Mouse (Mus musculus) c-Kit-negative CD71-positive TER-119-positive erythroid progenitor cells, embryonic 14.5 days (primary cell): ENCODE results near the gene Misp.

ENCODE experiments used
- DNase-seq: peaks from one replicate; pipeline ENCODE4 v3.0.0-alpha.2; 2013; ENCODE audit warnings: low read depth, low spot score

Gene Misp

GRCm38 (mm10) chr10:79873715-79874289 is 53.0 kb downstream of the Misp start:
- DNase-seq, result no peak

- DNase-seq, result no peak
These were observed 53.6 kb downstream of the Misp start, which contains the start of the genes Prtn3 and Plppr3 for GRCm38 (mm10) chr10:79874290-79874862. Gene Prtn3 (plus strand): TSS chr10:79874476. Gene Plppr3 (minus strand): TSS chr10:79874634.

- DNase-seq, result no peak
These were observed 56.4 kb downstream of the Misp start for GRCm38 (mm10) chr10:79877174-79877573.

- DNase-seq, result no peak
These were observed 57.0 kb downstream of the Misp start for GRCm38 (mm10) chr10:79877757-79878156.

- DNase-seq, result no peak
These were observed 58.7 kb downstream of the Misp start for GRCm38 (mm10) chr10:79879527-79879926.
